Mouse (Mus musculus) kidney, embryonic 15.5 days (tissue): ENCODE data around the gene Cpeb1. TPM values are rescaled to one million over a fixed set of nuclear protein-coding genes. Genes with fewer than 3 reads are reported as not detected.

Experiments
- ATAC-seq: fragments of 200-750 bp; cut with Nextera tagmentation; replicated peaks from 2 replicates; pipeline ENCODE4 v1.8.0; 2017; ENCODE audit warnings: moderate TSS enrichment; ENCODE audit not compliant: low FRiP score
- H3K27ac ChIP-seq: fragments of 300-500 bp; sonication (generic); 2 replicates; pipeline ENCODE4 v1.5.1; 2015; ENCODE audit warnings: mild to moderate bottlenecking, inconsistent platforms
- H3K27me3 ChIP-seq: fragments of 300-500 bp; sonication (generic); 2 replicates; pipeline ENCODE4 v1.6.1; 2015; ENCODE audit warnings: inconsistent platforms
- H3K36me3 ChIP-seq: fragments of 300-500 bp; sonication (generic); 2 replicates; pipeline ENCODE4 v1.6.1; 2015; ENCODE audit warnings: inconsistent platforms
- H3K4me1 ChIP-seq: fragments of 300-500 bp; sonication (generic); 2 replicates; pipeline ENCODE4 v1.6.1; 2015; ENCODE audit warnings: inconsistent platforms
- H3K4me2 ChIP-seq: fragments of 300-500 bp; sonication (generic); 2 replicates; pipeline ENCODE4 v1.6.1; 2015; ENCODE audit warnings: moderate library complexity, mild to moderate bottlenecking, inconsistent platforms
- H3K4me3 ChIP-seq: fragments of 300-500 bp; sonication (generic); replicated peaks from 2 replicates; pipeline ENCODE4 v1.5.1; 2015; ENCODE audit warnings: mild to moderate bottlenecking, inconsistent platforms
- H3K9ac ChIP-seq: fragments of 300-500 bp; sonication (generic); 2 replicates; pipeline ENCODE4 v1.6.1; 2015; ENCODE audit warnings: mild to moderate bottlenecking, inconsistent platforms
- H3K9me3 ChIP-seq: fragments of 300-500 bp; sonication (generic); replicated peaks from 2 replicates; pipeline ENCODE4 v1.6.1; 2016; ENCODE audit warnings: inconsistent platforms
- WGBS: fragments of 180-500 bp; shearing (Covaris S2); methylation state at CpG from one replicate; pipeline ENCODE4 v1.1.7; 2015; ENCODE audit warnings: mixed read lengths; 5-methylcytosine and 5-hydroxymethylcytosine counted together
- polyA plus RNA-seq: library from polyadenylated mRNA; unstranded; fragments of >200 nt; fragmentation: Nextera tagmentation; extraction: Ambion mirVana; gene quantifications from 2 replicates; pipeline ENCODE4 v1.2.1, GENCODE M21; 2015

The Cpeb1 gene
- polyA plus RNA-seq, 1 experiment from 2014 or later = 1.9 TPM

DNA sequence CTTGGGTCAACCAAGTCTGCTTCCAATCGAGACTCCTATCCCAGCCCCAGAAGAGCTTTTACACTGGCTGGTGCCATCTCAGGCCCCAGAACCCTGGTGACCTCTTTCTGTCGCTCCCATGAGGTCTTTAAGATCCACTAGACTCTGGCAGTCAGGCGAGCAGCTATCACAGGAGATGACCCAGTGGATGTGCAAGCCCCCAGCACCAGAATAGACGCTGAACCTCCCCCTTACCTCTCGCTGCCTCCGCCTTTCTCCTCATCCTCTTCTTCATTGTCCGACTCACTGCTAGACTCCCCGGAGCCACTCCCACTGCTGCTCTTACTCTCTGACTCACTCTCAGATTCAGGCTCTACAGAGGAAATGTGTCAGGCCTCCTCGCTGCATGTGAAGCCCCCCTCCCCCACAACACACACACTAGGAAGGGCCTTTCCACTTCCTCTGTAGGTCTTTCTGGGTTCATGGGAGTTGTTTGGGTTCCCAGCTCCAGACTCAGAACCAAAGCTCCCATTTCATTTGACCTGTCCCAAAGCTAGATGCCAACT is 9.7 kb upstream of the Cpeb1 start:
- H3K4me3 ChIP-seq = no peak overlapping the region
- H3K4me2 ChIP-seq = no peak overlapping the region
- 76% methylated on average over 9 of the region's 9 CpGs for WGBS
- H3K9me3 ChIP-seq = no peaks in the 10 kb centered on the region
- no peak overlapping the region for H3K27ac ChIP-seq
- peaks cover 14% of the 10 kb centered on the region; the same call in 1 of the 2 replicates for H3K27me3 ChIP-seq
- no peak for ATAC-seq
- H3K4me1 ChIP-seq = no peaks in the 10 kb centered on the region
- no peak overlapping the region for H3K9ac ChIP-seq
- H3K36me3 ChIP-seq = no peaks in the 10 kb centered on the region

DNA sequence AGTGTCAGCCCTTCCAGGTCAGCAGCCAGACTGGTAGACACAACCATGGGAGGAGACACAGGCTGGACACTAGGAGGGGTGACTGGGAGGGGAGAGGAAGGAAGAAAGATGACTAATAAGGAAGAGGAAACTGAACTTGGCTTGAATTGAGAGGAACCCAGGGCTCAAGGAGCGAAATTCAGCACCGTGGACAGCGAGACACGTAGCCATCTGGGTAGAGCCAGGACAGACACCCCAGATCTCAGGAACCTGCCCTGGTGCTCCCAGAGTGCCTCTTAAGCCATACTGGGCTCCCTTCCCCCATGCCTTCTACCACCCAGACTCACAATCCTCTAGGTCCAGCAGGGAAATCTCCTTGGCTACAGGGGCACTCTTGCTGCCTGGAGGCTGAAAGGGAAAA is 8.9 kb upstream of the Cpeb1 start:
- ATAC-seq = no peak
- H3K4me3 ChIP-seq = no peak overlapping the region
- 4% methylated on average over 4 of the region's 4 CpGs for WGBS

DNA sequence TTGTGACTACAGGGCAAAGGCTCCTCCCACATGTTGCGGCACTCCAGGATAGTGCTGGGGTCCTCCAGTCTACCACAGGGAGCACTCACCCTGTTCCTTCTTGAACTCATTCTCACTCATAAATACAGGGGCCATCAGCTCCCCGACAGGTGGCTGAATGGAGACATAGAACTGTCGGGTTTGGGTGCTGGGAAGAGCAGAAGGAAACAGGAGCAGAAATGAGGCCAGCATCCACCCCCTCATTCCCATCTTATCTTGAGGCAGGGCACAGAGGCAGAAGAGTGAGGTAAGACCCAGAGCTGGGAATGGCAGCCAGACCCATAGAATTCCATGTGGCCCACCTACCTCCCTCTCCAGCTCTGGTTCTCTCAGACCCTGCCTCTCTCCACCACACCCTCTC is 7.5 kb upstream of the Cpeb1 start:
- H3K4me1 ChIP-seq = no peaks in the 10 kb centered on the region
- 70% methylated on average over 3 of the region's 3 CpGs for WGBS
- no peak overlapping the region for H3K9ac ChIP-seq
- H3K9me3 ChIP-seq = no peaks in the 10 kb centered on the region
- H3K4me3 ChIP-seq = no peak overlapping the region
- no peaks in the 10 kb centered on the region for H3K36me3 ChIP-seq
- ATAC-seq = no peak
- peaks cover 32% of the 10 kb centered on the region for H3K27me3 ChIP-seq
- no peak overlapping the region for H3K4me2 ChIP-seq
- H3K27ac ChIP-seq = no peak overlapping the region

More for the DNA sequence above, 8.9 kb upstream of the Cpeb1 start:
- Histone ChIP-seq H3K36me3 (no peaks in the 10 kb centered on the region), H3K27me3 (peaks cover 19% of the 10 kb centered on the region), H3K9ac (no peak overlapping the region), H3K27ac (no peak overlapping the region), H3K4me2 (no peak overlapping the region), H3K9me3 (no peaks in the 10 kb centered on the region), H3K4me1 (no peaks in the 10 kb centered on the region)

- no peak overlapping the region for H3K9ac ChIP-seq
- peak overlapping the region; percentile 51 for H3K4me3 ChIP-seq
- no peaks in the 10 kb centered on the region for H3K9me3 ChIP-seq
- H3K27me3 ChIP-seq = peaks cover 93% of the 10 kb centered on the region
- peak overlapping the region; percentile 85 for H3K4me2 ChIP-seq
- ATAC-seq = peak; percentile 29; the same call in 1 of the 2 replicates
- H3K36me3 ChIP-seq = no peaks in the 10 kb centered on the region
- WGBS = 2% methylated on average over 81 of the region's 87 CpGs
- H3K27ac ChIP-seq = no peak overlapping the region
- peaks cover 26% of the 10 kb centered on the region for H3K4me1 ChIP-seq
Observed at GRCm38 (mm10) chr7:81454331-81455039, 780 bp downstream of the Cpeb1 start.

DNA sequence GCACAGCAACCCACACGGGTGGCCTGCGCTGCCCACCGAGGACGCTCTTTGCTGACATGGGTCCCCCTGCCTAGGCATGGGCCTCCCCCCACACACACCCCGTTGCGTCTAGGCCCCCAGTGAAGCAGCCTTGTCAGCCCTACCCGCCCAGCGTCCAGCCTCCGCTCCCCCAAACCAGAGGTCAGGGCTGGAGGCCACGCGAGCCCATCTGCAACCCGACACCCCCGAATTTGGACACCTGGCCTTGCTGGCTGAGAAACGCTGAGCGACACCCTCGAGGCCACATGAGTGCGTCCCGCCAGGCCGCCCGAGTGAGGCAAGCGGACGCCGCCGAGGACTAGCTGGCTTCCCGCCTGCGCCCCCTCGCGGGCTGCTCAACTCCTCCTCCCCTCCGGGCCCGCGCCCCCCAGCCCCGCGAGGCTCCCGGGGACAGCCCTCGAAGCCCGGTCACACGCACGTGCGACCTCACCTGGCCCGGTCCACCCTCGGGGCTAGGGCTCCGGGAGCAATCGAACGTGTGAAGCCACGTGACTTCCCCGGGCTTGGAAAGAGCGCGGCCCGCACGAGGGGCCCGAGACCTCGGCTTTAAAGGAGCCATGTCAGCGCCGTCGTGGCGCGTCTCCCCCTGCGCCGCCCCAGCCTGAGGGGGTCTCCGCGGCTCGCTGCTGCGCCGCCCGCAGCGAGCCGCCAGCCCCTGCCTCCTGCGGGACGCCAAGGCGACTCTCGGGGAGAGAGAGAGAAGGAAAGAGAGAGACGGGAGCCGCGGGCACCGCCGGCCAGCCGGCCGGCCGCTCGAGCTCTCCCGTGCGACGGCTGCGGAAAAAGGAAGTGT is 1.6 kb downstream of the Cpeb1 start:
- Histone ChIP-seq H3K4me1 (peaks cover 26% of the 10 kb centered on the region), H3K9me3 (no peaks in the 10 kb centered on the region), H3K36me3 (no peaks in the 10 kb centered on the region), H3K4me3 (peak overlapping the region; percentile 51), H3K4me2 (peak overlapping the region; percentile 85), H3K9ac (no peak overlapping the region), H3K27ac (no peak overlapping the region), H3K27me3 (peaks cover 93% of the 10 kb centered on the region)
- ATAC-seq = peak; percentile 30; the same call in 1 of the 2 replicates
- 2% methylated on average over 83 of the region's 84 CpGs for WGBS

- no peak overlapping the region for H3K27ac ChIP-seq
- H3K9ac ChIP-seq = no peak overlapping the region
- WGBS = 4% methylated on average over 21 of the region's 21 CpGs
- H3K9me3 ChIP-seq = no peaks in the 10 kb centered on the region
- H3K36me3 ChIP-seq = no peaks in the 10 kb centered on the region
- H3K4me3 ChIP-seq = peak overlapping the region; percentile 51
- H3K4me2 ChIP-seq = peak overlapping the region; percentile 85
- peak; percentile 40; the same call in 1 of the 2 replicates for ATAC-seq
- H3K4me1 ChIP-seq = peaks cover 26% of the 10 kb centered on the region
- peaks cover 88% of the 10 kb centered on the region for H3K27me3 ChIP-seq
Observed at GRCm38 (mm10) chr7:81452971-81453441, 2.3 kb downstream of the Cpeb1 start.

DNA sequence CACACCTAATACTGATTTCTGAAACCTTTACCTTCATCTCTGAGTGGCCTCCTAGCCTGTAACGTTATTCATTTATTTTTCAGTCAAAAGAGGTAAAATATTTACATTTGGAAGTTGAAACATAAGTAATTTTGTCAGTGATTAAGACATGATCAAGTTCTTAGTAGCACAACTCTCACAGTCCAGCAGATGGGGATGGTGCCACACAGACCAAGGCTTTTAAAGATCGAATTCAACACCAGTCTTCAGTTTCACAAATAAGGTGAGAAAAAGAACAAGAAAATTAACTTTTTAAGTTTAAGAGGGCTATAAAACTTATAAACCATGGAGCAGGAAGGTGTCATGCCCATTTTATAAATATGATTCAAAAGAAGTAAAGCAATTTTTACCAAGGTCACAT is 56.3 kb downstream of the Cpeb1 start:
- Histone ChIP-seq H3K4me1 (no peaks in the 10 kb centered on the region), H3K9ac (no peak overlapping the region), H3K4me3 (no peak overlapping the region), H3K9me3 (no peaks in the 10 kb centered on the region), H3K4me2 (no peak overlapping the region), H3K27me3 (peaks cover 8% of the 10 kb centered on the region; the same call in 1 of the 2 replicates), H3K36me3 (no peaks in the 10 kb centered on the region), H3K27ac (no peak overlapping the region)
- 50% methylated on average over 2 of the region's 2 CpGs for WGBS
- no peak for ATAC-seq

DNA sequence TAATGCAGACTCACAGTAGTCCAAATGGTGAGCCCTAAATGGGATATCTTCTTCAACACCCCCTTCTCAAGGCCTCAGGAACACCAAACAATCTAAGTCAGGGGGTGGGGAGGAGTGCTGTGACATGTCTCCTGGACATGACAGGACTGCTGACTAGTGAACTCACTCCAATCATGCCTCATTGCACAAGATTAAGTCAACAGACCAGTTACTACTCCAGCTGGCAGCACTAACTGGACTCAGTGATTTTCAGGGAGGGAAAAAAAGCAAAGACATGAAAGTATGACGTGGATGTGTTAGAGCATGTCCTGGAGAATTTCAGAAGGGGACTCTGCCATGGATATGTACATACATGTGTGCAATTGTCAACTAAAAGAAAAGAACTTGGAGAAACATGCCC is 75.9 kb downstream of the Cpeb1 start:
- Histone ChIP-seq H3K4me1 (no peaks in the 10 kb centered on the region), H3K4me3 (no peak overlapping the region), H3K9ac (no peak overlapping the region), H3K9me3 (no peaks in the 10 kb centered on the region), H3K27ac (no peak overlapping the region), H3K36me3 (no peaks in the 10 kb centered on the region), H3K27me3 (no peaks in the 10 kb centered on the region), H3K4me2 (no peak overlapping the region)
- 57% methylated on average over 1 of the region's 1 CpGs for WGBS
- 0 out of 2 replicates have a peak, but pooled peaks have one; percentile 43 for ATAC-seq

GRCm38 (mm10) chr7:81372337-81372920 is 82.8 kb downstream of the Cpeb1 start:
- Histone ChIP-seq H3K27me3 (peaks cover 12% of the 10 kb centered on the region), H3K4me2 (peak overlapping the region; percentile 41), H3K4me3 (no peak overlapping the region), H3K27ac (no peak overlapping the region), H3K9me3 (no peaks in the 10 kb centered on the region), H3K36me3 (no peaks in the 10 kb centered on the region), H3K4me1 (no peaks in the 10 kb centered on the region), H3K9ac (no peak overlapping the region)
- peak; percentile 52; the same call in 1 of the 2 replicates for ATAC-seq
- 7% methylated on average over 13 of the region's 13 CpGs for WGBS

DNA sequence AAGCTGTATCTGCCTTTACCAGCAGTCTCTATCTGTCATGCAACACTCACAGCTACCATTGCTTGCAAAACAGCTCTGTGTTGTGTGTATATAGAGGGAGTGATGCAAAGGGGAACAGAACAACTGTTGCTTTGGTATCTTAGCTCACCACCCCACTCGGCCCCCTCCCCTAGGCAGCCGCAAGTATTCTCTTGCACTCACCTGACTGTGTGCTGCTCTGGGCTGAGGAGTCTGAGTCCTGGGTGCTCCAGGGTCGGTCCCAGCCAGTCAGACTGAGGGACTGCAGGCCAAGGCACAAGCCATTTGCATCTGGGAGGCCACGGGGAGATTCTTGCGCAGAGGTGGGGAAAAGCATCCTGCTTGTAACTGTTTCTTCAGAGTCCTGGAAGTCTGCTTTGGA is 83.5 kb downstream of the Cpeb1 start:
- H3K27ac ChIP-seq = no peak overlapping the region
- ATAC-seq = no peak
- H3K36me3 ChIP-seq = no peaks in the 10 kb centered on the region
- 20% methylated on average over 5 of the region's 5 CpGs for WGBS
- no peak overlapping the region for H3K4me2 ChIP-seq
- no peaks in the 10 kb centered on the region for H3K4me1 ChIP-seq
- H3K27me3 ChIP-seq = peaks cover 16% of the 10 kb centered on the region
- no peaks in the 10 kb centered on the region for H3K9me3 ChIP-seq
- no peak overlapping the region for H3K4me3 ChIP-seq
- no peak overlapping the region for H3K9ac ChIP-seq

DNA sequence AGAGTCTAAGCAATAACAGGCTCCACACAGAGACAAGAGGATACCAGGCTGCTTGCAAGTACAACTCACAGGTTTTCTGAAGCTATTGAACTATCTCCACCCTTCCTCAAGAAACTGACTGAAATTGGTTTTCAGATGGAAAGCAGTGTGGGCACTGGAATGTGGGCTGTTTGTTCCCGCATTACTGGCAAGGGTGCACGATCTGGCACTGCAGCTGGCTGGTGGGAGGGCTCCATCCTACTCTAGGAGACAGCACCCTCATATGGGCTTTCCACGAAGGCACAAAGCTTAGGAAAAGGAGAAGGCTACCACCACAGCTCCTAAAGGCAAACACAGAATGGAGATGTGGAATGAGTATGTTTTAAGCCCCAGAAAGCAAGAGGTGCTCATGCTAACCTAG is 85.5 kb downstream of the Cpeb1 start:
- Histone ChIP-seq H3K9ac (no peak overlapping the region), H3K4me3 (no peak overlapping the region), H3K4me1 (no peaks in the 10 kb centered on the region), H3K27me3 (peaks cover 16% of the 10 kb centered on the region), H3K27ac (no peak overlapping the region), H3K4me2 (no peak overlapping the region), H3K9me3 (no peaks in the 10 kb centered on the region), H3K36me3 (no peaks in the 10 kb centered on the region)
- no peak for ATAC-seq
- 67% methylated on average over 3 of the region's 3 CpGs for WGBS

- Histone ChIP-seq H3K36me3 (no peaks in the 10 kb centered on the region), H3K9me3 (no peaks in the 10 kb centered on the region), H3K27me3 (peaks cover 13% of the 10 kb centered on the region), H3K4me2 (no peak overlapping the region), H3K4me1 (no peaks in the 10 kb centered on the region), H3K9ac (no peak overlapping the region), H3K4me3 (no peak overlapping the region), H3K27ac (no peak overlapping the region)
- no peak for ATAC-seq
- 61% methylated on average over 3 of the region's 3 CpGs for WGBS
Observed at GRCm38 (mm10) chr7:81367946-81368345, 87.3 kb downstream of the Cpeb1 start.
